In genomic region chr6:31639460-31639859, GRCm38 (mm10) we compare ENCODE assay signal across 9 mouse cellular contexts.
DNase-seq lines count a peak whose midpoint lies in the region; ATAC-seq and TF ChIP-seq lines count a peak whose summit lies in the region.
"Had no signal": no experiment of that assay in that cellular context is flagged by ENCODE, and none has a peak within 500 bp of the region (broad histone marks: within the 10 kb centered on the region; RNA-seq: fewer than 3 reads in every experiment).

No protein-coding gene starts in this region.

- H3K4me3 ChIP-seq in layer of hippocampus, adult 2 months, result no peak overlapping the region
- no peak overlapping the region for H3K4me3 ChIP-seq in lung, adult 2 months (replicated peaks; ENCODE audit: extremely low read depth, low read depth, low read length)
- H3K4me3 ChIP-seq: heart, embryonic 13.5 days had no signal

- intact Hi-C loops in heart, postnatal 10 days (cut with DNase I), result loop anchor here (1.0 to 5.0 kb wide), 2 partner anchors 92 to 111 kb away; no protein-coding TSS in a partner anchor

- peak overlapping the region; percentile 88 for H3K27ac ChIP-seq in layer of hippocampus, adult 2 months

- peak; percentile 81 for TF ChIP-seq CTCF in layer of hippocampus, adult 2 months (conservative IDR thresholded peaks at IDR 0.05)
- TF ChIP-seq CTCF in lung, adult 2 months (IDR thresholded peaks at IDR 0.05; ENCODE audit: insufficient read depth, low read length), result peak; percentile 92

- no peak for TF ChIP-seq POLR2A in lung, adult 2 months (IDR thresholded peaks at IDR 0.05; ENCODE audit: borderline replicate concordance, extremely low read depth, low read depth, low read length)

- peaks cover 17% of the 10 kb centered on the region for H3K4me1 ChIP-seq in lung, adult 2 months (ENCODE audit: control insufficient read depth, insufficient read depth, low read length)

- ATAC-seq in erythroblast, adult 5-6 weeks (replicated peaks; ENCODE audit: low FRiP score, poor library complexity, severe bottlenecking), result no peak

- WGBS in lung, adult 2 months, result 13% methylated on average over 2 of the region's 2 CpGs

- peak; percentile 67 for DNase-seq in ES-CJ7 (ENCODE audit: low read depth, low spot score)
- DNase-seq in adrenal gland, postnatal 36 days, result peak; percentile 76 to 78
- peak; percentile 31 for DNase-seq in fibroblast of lung, adult 2 months (ENCODE audit: low read depth)
- DNase-seq in heart, postnatal 10 days, result peak; percentile 77 to 86
- DNase-seq in layer of hippocampus, adult 2 months (ENCODE audit: low spot score in 2 of 2), result peak; percentile 44 to 70
- DNase-seq in lung, adult 2 months, result peak; percentile 70
- peak; percentile 71 for DNase-seq in ovary, postnatal 36 days (ENCODE audit: low spot score)

Comparison
In these comparisons a context has a peak if more than half of its experiments do, and no peak if none do; other contexts are left out.
1. DNase-seq: peak in every context shown above with its lines; median percentile 82 in heart, postnatal 10 days; 77 in adrenal gland, postnatal 36 days; 71 in ovary, postnatal 36 days; 70 in lung, adult 2 months; 67 in ES-CJ7; 57 in layer of hippocampus, adult 2 months; 31 in fibroblast of lung, adult 2 months.